In genomic region chr3:21854340-21854739, GRCm38 (mm10) we compare ENCODE assay signal across 23 mouse cellular contexts.
DNase-seq lines count a peak whose midpoint lies in the region; ATAC-seq and TF ChIP-seq lines count a peak whose summit lies in the region.
"Had no signal": no experiment of that assay in that cellular context is flagged by ENCODE, and none has a peak within 500 bp of the region (broad histone marks: within the 10 kb centered on the region; RNA-seq: fewer than 3 reads in every experiment).

No protein-coding gene starts in this region.

- no peak overlapping the region for H3K9ac ChIP-seq in MEL (ENCODE audit: control insufficient read depth, low read depth, low read length, poor library complexity, severe bottlenecking)
- H3K9ac ChIP-seq: embryonic facial prominence, embryonic 12.5 days; forebrain, embryonic 13.5 days; forebrain, embryonic 15.5 days; forebrain, postnatal 0 days had no signal

- peaks cover 2 to 9% of the 10 kb centered on the region in 2 experiments; a peak in 3 of 4 replicates for H3K4me1 ChIP-seq in MEL (ENCODE audit: control insufficient read depth in 1 of 2, insufficient read depth in 2 of 2, low read length in 2 of 2)
- H3K4me1 ChIP-seq: embryonic facial prominence, embryonic 10.5 days; embryonic facial prominence, embryonic 12.5 days; forebrain, embryonic 13.5 days; forebrain, embryonic 15.5 days had no signal

- H3K9me3 ChIP-seq in MEL (replicated peaks; ENCODE audit: insufficient read depth, low read length) = no peaks in the 10 kb centered on the region
- H3K9me3 ChIP-seq: embryonic facial prominence, embryonic 10.5 days; embryonic facial prominence, embryonic 12.5 days; forebrain, embryonic 13.5 days; forebrain, embryonic 15.5 days; G1E had no signal

- no peak for TF ChIP-seq EP300 in MEL (IDR thresholded peaks at IDR 0.05; ENCODE audit: low read depth in 1 of 2, low read length in 2 of 2)

- TF ChIP-seq CTCF in MEL (IDR thresholded peaks at IDR 0.05 in 2 of 3, conservative IDR thresholded peaks at IDR 0.05 in 1 of 3; ENCODE audit: control insufficient read depth in 1 of 3, insufficient read depth in 1 of 3, low read depth in 2 of 3, low read length in 3 of 3, poor library complexity in 1 of 3, severe bottlenecking in 1 of 3) = no peak

- TF ChIP-seq POLR2A in MEL (IDR thresholded peaks at IDR 0.05; ENCODE audit: control insufficient read depth in 1 of 2, insufficient read depth in 1 of 2, low read depth in 1 of 2, low read length in 2 of 2, poor library complexity in 1 of 2) = no peak

- intact Hi-C loops in heart, postnatal 10 days (cut with DNase I) = no loop called here

- ATAC-seq in granulocyte monocyte progenitor cell, adult 5-6 weeks (replicated peaks; ENCODE audit: poor library complexity, severe bottlenecking) = peak; percentile 80
- peak; percentile 34; the same call in 1 of the 2 replicates for ATAC-seq in megakaryocyte progenitor cell, adult 5-6 weeks (replicated peaks; ENCODE audit: poor library complexity)
- ATAC-seq: CD4-positive, CD25-positive, alpha-beta regulatory T cell, adult 4 months; forebrain, embryonic 13.5 days; forebrain, embryonic 15.5 days; forebrain, postnatal 0 days had no signal

- H3K36me3 ChIP-seq in MEL (ENCODE audit: control insufficient read depth in 1 of 2, insufficient read depth in 2 of 2, low read length in 2 of 2) = peaks cover 0 to 11% of the 10 kb centered on the region in 2 experiments; a peak in 2 of 4 replicates
- H3K36me3 ChIP-seq: embryonic facial prominence, embryonic 10.5 days; embryonic facial prominence, embryonic 12.5 days; forebrain, embryonic 15.5 days; G1E had no signal

- no peaks in the 10 kb centered on the region for H3K79me2 ChIP-seq in MEL (ENCODE audit: control insufficient read depth, insufficient read depth, low read length, poor library complexity)

- no peak overlapping the region for H3K27ac ChIP-seq in MEL (ENCODE audit: control insufficient read depth, low read depth, low read length)
- H3K27ac ChIP-seq: embryonic facial prominence, embryonic 10.5 days; embryonic facial prominence, embryonic 12.5 days; forebrain, embryonic 13.5 days; forebrain, embryonic 15.5 days had no signal

- no peak overlapping the region for H3K4me3 ChIP-seq in MEL (ENCODE audit: control insufficient read depth in 1 of 2, insufficient read depth in 1 of 2, low read depth in 2 of 2, low read length in 2 of 2)
- H3K4me3 ChIP-seq: embryonic facial prominence, embryonic 10.5 days; embryonic facial prominence, embryonic 12.5 days; forebrain, embryonic 13.5 days; forebrain, embryonic 15.5 days had no signal

- TF ChIP-seq RAD21 in MEL (IDR thresholded peaks at IDR 0.05; ENCODE audit: low read depth, low read length) = no peak

- H3K27me3 ChIP-seq in MEL (ENCODE audit: control insufficient read depth in 1 of 2, insufficient read depth in 2 of 2, low read length in 2 of 2) = no peaks in the 10 kb centered on the region
- H3K27me3 ChIP-seq: CH12.LX; embryonic facial prominence, embryonic 12.5 days; forebrain, embryonic 13.5 days; forebrain, embryonic 15.5 days had no signal

- no peak for DNase-seq in MEL (ENCODE audit: low read depth, low spot score)
- DNase-seq in gastrocnemius, adult 8-10 months (ENCODE audit: low spot score in 2 of 2) = no peak
- DNase-seq in heart, postnatal 10 days = no peak
- DNase-seq: adrenal gland, adult 2 months; adrenal gland, postnatal 10 days; adrenal gland, postnatal 25 days; B cell, adult 2 months; cerebellum, adult 11 months; cerebellum, adult 18-20 months; cerebellum, adult 8-10 months; cerebellum, adult 9-11 months; cerebellum, postnatal 14 days; cerebellum, postnatal 36 days; forebrain, postnatal 0 days had no signal

TF ChIP-seq in MEL, 35 proteins besides CTCF, POLR2A, EP300 and RAD21:
- TF ChIP-seq MYB (IDR thresholded peaks at IDR 0.05; ENCODE audit: low read depth, low read length) (no peak), ZNF384 (IDR thresholded peaks at IDR 0.05; ENCODE audit: low read depth, low read length) (peak; percentile 10; the same call in 1 of the 2 replicates)
